Mouse (Mus musculus): ENCODE data around the gene Hba-a1. TPM values are rescaled to one million over a fixed set of nuclear protein-coding genes. Genes with fewer than 3 reads are reported as not detected.
"Not testable (repeated sequence)": the region's sequence is repeated elsewhere in the genome, so short reads cannot be mapped to it uniquely, and the experiment has no call there.

The Hba-a1 gene
- 100 to 1,000 TPM; 527 to 541 TPM for total RNA-seq (2021)
- long read RNA-seq, experiment 1, transcript Hba-a1-201 (3 exons, 699 nt) = major isoform, 120 of 121 reads
- long read RNA-seq, experiment 1, partial matches to known transcripts = 1 of 121 reads
- long read RNA-seq, experiment 1, other reads (novel, unspliced or antisense) = 0 of 121 reads
- long read RNA-seq, experiment 2, transcript Hba-a1-201 (3 exons, 699 nt) = major isoform, 335 of 339 reads
- long read RNA-seq, experiment 2, partial matches to known transcripts = 2 of 339 reads
- long read RNA-seq, experiment 2, other reads (novel, unspliced or antisense) = 0 of 339 reads

DNA sequence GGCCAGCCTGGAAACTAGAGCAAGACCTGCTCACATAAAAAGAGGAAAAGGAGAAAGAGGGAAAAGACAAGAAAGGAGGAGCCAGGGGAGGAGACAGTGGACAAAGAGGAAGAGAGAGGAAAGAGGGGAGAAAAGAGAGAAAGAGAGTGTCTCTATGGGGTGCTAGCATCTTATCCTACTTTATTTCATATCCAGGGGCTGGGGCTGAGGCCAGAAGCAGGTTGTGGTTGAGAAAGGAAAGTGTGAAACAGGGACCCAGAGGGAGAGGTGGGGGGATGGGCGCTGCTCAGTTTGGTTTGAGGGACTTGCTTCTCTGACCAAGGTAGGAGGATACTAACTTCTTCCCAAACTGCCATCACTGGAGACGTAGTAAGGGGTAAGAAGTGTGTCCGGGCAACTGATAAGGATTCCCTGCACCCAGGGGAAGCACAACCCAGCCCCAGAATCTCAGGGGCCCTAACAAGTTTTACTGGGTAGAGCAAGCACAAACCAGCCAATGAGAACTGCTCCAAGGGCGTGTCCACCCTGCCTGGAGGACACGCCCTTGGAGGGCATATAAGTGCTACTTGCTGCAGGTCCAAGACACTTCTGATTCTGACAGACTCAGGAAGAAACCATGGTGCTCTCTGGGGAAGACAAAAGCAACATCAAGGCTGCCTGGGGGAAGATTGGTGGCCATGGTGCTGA is at the start of gene Hba-a1:
Gene Hba-a1 (plus strand): TSS at position 421 of the 687 bp plus-strand sequence.
- not testable (repeated sequence) for DNase-seq (ENCODE audit: low spot score in 2 of 2)

DNA sequence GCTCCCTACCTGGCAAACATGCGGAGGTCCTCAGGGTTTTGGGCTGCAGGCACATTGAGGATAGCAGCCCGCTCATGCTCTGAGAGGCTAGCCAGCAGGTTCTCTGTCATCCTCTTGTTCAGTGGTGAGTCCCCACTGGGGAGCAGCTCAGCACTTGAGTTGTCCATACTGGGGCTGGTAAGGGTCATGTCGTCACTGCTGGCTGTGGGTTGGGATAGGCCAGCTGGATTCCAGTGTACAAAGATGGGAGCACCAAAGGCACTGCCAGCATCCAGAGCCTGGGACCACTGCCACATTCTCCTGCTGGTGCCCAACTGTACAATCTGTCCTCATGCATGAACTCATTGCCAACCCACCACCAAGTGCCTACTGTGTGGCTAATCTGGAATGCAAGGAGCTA is 49.4 kb upstream of the Hba-a1 start:
- DNase-seq (ENCODE audit: low spot score in 2 of 2) = peak; percentile 58 to 68

DNA sequence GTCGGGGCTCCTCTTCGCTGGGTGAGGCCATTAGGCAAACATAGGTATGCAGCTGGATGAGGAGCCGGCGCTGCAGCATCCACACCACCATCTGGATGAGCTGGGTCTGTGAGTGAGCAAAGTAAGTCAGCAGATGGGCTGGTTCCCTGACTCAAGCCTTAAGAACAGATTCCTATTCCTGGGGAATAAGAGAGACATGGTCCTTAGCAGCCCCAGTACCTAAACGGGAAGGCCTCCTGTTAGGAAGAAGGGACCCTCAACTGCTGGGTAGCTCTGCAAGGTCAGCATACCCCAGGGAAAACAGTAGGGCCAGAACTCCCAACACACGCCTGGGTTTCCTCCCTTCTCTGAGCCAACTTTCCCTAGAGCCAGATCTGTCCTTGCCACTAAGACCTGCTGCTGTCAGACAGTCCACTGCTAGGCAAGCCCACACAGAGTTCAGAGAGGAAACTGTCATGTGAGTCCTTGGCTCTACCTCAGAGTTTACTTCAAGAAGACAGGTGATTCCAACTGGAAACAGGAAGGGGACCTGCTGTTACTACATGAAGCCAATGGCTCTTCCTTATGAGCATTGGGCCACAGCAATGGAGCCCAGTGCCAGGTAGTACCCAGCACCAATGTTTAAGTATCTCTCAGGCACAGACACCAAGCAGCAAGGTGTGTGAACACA is 48.4 kb upstream of the Hba-a1 start:
- DNase-seq (ENCODE audit: low spot score in 2 of 2) = no peak

DNA sequence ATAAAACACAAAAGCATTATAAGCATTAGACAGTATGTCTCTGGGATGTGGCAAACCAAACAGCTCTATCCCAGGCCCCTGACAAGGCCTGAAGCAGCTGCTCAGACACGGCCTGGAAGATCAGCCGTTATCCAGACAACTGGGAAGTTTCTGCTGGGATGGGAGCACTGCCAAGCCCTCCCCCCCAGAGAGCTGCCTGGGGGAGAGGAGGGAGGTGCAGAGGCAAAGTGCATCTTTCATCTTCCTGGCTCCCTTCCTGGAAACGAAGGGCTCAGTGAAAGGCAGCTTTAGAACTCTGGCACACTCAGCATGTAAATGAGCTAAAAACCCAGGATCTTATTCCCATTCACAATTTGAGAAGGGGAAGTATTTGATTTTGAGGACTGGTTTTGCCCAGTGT is 47.7 kb upstream of the Hba-a1 start:
- peak; percentile 74 to 84 for DNase-seq (ENCODE audit: low spot score in 2 of 2)

DNA sequence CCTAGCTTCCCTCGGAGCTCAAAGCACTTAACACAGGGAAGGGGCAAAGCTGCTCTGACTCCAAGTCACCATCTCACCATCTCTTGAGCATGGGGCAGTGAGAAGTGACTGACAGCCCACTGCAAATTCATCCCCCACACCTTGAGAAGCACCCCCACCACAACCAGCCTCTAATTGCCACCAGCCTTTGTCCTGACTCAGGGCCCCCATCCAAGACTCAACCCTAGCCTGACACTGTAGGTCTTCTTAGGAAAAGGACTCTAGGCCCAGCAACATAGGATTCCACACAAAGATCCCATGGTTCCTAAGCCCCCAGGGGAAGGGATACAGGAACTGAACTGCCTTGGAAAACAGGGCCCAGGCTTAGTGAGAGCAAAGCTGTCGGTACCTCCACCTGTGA is 47.2 kb upstream of the Hba-a1 start:
- no peak for DNase-seq (ENCODE audit: low spot score in 2 of 2)

DNA sequence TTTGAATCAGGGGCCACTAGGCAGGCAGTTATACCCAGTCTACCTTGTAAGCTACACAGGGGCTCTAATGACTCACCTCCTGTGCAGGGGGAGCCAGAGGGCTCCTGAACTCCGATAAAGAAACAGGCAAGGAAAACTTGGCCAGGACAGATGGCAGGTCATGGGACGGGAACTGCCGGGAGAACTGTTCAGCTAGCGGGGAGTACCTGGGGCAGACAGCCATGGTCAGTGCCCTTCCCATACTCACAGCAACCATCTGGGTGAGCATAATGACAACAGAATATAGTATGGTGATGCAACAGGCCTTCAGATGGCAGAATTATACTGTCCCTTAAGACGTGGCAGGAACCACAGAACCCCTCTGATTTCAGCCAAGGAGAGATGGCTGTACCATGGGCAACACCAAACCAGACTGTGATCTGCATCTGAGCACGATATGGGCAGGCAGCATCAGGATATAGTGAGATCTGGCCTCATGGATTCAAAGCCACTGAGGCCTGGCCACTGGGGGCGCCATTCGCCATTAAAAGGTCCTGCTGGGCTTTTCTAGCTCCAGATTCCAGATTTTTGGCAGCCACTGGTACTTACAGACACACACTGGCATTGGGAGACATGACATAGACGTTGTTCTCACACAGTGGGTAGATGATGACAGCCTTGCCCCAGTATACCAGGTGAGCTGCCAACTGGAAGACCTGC is 46.5 kb upstream of the Hba-a1 start:
- DNase-seq (ENCODE audit: low spot score in 2 of 2) = peak in 1 of 2 experiments; percentile 67

DNA sequence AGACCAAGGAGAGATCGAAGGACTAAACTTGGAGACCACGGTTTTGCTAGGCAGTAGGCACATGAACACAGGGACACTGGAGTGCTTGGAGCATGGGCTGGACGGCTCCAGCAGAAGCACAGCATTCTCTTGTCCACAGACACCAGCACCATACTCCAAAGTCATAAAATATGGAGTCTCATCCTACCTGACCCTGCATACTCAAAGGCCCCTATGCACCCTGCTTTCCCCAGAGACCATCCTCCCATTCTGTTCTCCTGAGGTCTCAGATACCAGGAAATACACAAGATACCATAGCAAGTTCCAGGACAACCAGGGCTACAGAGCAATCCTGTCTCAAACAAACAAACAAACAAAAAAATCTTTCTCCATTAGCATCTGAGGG is 45.9 kb upstream of the Hba-a1 start:
- no peak for DNase-seq (ENCODE audit: low spot score in 2 of 2)

DNA sequence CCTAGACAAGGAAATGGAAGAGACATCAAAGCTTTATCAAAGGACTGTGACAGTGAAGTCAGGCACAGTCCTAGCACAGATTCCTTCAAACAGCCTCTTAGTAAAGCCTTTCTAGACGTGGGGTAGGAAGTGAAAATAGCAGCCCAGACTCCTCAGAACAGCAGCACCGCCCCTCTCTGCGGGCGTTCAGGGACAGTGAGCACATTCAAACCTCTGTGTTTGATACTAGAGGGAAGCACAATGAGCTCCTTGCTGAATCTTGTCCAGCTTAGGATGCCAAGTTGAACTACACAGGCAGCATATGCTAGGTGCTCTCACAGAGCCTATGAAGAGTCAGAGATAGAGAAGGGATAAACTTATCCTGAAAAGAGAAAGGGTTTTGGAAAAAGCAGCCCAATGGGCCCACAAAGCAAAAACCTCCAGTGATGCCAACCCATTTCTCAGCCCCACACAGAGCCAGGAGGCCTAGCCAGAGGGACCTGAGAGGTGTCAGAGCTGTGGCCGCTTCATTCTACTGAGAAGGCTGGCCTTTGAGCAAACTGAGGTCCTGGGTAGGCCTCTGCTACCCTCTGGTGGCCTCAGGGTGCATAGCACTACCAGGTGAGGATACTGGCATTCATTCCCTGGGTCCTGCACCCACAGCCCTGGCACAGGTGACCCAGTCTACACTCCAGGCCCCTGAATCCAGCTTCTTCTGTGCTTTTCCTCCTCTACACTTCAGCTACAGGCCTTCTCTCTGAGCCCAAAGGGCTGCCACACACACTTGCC is 45.0 kb upstream of the Hba-a1 start:
- peak in 1 of 2 experiments; percentile 74 for DNase-seq (ENCODE audit: low spot score in 2 of 2)

DNA sequence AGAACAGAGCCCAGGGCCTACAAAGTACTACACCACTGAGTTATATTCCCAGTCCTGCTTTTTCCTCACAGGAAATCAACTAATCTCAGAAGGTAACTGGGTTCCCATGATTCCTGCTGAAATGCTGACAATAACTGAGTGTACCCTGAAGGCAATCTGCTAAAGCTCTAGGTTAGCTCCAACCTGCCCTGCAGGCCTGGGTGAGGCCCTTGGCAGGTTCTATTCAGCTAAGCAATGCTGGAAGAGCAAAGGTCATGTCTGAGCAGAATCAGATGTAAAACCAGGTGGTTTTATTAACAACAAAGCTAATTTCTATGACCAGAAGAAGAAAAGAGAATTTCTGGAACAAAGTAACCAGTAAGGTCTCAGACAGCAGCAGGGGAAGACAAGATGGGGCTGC is 41.9 kb upstream of the Hba-a1 start:
- DNase-seq (ENCODE audit: low spot score in 2 of 2) = no peak

DNA sequence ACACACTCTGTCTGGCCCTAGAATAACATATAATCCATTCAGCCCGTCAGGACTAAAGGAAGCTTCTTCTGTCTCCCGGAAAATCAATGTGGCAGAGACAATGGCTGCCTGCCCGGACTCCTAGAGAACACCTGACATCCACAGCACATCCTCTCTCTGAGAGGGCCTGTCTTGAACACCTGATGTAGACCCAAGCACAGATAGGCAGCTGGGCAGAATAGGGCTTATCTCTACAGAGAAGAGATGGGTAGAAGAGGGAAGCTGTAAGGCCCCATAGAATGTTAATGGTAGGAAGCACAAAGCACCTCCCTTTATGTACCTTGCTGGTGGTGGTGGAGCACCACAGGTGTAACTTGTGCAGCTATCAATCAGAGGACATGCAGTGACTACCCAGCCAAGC is 41.1 kb upstream of the Hba-a1 start:
- DNase-seq (ENCODE audit: low spot score in 2 of 2) = no peak

DNA sequence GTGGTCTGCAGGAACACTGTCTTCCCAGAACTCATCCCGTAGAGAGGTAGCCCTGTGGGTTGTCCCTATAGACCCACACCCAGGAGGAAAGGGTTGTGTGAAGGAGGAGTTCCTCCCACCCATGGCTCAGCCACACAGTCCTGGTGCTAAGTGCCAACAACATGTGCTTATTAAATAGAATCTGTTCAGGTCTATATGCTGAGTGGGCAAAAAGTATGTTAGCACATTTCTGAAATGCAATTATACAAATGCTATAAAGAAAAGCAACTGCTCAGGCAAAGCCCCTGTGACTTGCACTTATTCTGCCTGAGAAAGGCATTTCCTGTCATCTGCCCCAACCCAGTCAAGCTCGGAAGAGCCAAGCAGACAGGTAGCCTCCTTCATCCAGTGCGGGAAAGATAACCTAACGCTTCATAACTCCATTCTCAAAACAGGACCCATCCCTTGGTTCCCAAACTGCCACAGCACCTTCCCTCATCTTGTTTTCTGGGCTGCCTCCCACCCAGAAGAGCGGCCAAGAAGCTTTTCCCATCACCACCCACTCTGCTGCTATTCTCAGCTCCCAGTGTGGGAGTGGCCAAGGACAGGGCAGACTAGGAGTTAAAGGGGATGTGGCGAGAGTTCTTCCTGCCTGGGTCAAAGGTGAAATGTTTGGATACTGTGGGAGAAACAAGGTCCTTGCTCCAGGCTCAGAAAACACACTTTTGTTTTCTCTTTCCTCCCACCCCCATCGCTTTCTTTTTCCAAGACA is 39.9 kb upstream of the Hba-a1 start:
- DNase-seq (ENCODE audit: low spot score in 2 of 2) = no peak

DNA sequence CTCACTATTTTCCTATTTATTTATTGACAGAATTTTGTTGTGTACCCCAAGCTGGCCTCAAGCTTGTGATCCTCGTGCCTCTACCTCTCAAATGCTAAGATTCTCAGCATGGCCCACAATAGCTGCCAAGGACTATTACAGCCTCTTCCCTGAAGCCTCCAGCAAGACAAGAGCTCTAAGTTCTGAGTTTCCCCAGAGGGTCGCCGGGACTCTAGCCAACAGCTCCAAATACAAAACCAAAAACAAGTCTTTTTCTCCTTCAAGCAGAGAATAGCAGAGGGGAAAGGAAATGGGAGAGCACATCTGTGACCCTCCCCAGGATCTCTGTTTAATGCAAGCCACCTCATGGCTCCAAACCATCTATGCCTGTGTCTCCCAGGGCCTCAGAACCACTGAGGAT is 39.2 kb upstream of the Hba-a1 start:
- no peak for DNase-seq (ENCODE audit: low spot score in 2 of 2)

DNA sequence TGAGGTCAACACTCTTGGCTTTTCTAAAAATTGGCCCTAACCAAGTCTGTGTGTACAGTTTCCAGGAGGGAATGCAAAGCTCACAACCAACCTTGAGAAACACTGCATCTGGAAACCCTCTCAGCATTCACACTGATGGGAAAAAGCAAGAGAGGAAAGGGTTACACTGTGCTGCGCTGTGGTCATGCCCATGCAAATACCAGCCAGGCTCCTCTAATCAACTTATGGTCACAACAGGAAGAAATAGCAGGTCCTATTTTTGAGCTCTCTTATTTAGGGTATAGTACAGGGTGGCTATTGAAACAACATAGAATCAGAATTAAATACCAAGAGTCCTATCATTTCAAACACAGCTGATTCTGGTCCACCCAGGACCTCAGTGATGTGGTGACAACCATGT is 38.7 kb upstream of the Hba-a1 start:
- DNase-seq (ENCODE audit: low spot score in 2 of 2) = no peak

DNA sequence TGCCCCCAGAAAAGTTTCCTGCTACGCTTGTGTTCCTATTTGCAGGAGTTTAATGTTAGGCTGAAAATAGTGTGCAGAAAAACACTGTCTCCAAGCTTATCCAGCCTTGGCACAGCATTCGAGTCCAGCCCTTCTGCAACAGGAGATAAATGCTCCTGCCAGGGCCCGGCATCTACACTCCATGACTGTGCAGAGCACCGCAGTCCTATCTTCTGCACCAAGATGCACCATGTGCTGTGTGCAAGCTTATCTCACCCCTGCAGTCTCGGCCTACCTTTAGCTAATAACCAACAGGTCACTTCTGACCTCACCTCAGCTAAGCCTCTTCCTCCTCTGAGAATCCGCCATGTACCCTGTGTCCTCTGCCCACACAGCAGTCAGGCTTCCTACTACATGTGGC is 37.7 kb upstream of the Hba-a1 start:
- DNase-seq (ENCODE audit: low spot score in 2 of 2) = no peak

DNA sequence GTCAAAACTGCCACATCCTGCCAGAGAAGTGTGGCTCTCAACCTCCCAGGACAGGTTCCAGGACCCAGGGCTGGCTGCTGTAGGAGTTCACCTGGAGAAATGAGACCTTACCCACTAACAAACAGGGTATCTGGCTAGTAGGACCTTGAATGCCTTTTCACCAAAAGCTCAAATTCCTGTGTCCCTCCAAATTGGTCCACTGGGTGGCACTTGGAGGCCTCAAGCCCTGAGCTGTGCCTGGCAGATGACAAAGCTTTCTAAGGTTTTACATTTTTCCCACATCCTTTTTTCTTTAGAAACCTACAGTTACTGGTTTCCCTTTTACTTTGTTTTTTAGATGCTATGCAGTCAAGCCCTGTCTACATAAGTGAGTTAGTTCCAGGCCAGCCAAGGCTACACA is 36.2 kb upstream of the Hba-a1 start:
- DNase-seq (ENCODE audit: low spot score in 2 of 2) = no peak

DNA sequence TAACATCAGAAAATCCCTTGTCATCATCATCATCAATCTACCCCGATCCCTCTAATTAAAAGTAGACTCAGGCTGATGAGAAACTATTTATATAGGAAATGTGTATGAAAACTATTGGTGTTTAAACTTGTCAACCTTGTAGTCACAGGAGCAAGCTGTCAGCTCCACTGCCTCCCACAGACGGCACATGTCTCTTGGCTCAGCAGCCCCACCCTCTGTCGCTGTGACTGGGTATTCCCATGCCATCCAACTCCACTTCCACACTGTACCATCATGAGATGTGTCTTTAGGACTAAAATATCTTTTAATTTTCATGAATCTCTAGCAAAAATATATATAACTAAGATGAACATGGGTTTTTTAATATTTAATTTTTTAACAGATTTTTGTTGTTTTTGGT is 35.0 kb upstream of the Hba-a1 start:
- peak in 1 of 2 experiments; percentile 66 for DNase-seq (ENCODE audit: low spot score in 2 of 2)

DNA sequence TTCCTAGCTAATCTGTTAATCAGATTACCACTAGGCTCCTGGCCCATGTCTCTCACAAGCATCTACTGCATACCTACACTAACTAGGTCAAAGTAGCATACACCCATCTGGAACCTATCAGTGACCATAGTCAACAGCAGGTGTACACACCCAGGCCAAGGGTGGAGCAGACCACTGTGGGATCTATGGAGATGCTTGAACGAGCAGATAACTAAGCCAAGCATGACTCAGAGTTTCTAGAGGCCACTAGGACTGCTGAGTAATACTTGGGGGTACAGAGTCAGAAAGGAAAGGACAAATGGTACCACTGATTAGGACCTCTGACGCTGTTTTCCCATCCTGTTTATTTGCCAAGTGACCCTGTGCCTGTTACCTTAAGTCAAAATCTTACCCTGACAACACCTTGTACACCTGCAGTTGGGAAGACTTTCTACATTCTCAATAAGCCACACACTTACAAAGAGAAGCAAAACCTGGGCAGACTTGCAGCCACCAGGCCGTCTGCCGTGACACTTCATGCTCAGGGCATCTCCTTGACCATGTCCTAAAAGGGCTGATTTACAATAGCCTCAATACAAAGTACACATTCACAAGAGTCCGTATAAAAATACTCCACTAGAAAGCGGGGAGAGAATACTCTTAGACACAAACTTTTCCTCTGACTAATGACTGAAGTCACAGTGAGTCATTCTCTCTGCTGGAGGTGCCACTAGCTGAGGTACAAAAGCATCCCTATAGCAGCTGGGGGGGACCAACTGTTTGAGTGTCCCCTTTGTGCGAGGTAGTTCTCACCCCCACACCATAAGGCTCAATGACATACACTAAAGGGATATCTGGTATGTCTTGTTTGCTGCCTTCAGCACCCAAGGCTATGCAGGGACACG is 32.2 kb upstream of the Hba-a1 start:
- DNase-seq (ENCODE audit: low spot score in 2 of 2) = no peak

DNA sequence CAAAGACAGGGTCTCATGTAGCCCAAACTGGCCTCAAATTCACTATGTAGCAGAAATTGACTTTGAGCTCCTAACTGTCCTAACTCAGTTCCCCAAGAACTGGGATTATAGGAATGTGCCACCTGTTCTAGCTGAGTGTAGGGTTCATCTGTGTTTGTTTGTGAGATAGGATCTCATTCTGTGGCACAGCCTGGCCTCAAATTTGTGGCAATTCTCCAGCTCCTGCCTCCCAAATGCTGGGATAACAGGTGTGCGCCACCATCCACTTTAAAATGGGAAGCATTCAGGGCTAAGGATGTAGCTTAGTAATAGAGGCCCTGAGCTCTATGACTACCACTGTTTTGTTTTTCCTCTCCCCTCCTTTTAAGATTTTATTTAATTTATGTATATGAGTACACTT is 30.2 kb upstream of the Hba-a1 start:
- no peak for DNase-seq (ENCODE audit: low spot score in 2 of 2)

DNA sequence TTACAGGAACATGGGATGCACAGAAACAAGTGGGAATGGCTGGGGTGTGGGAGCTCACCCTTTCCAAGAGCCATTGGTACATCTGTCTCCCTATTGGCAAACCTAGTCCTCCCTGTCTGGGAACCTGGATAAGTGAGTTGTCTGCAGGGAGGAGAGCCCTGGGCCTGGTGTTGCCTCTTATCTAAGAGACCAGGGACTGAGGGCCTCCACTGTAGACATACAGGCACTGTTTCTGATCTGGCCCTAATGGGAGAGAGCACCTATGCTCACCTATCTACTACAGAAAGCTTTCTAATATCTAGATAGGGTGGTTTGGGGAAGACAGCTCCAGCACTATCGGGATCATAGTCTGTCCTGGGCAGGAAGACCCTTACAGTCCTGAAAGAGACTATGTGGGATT is 27.2 kb upstream of the Hba-a1 start:
- DNase-seq (ENCODE audit: low spot score in 2 of 2) = no peak

Data from layer of hippocampus, postnatal 14 days (tissue).